Mouse (Mus musculus) CH12.LX (cell line): ENCODE measurements around the gene Tmc7. TPM values are rescaled to one million over a fixed set of nuclear protein-coding genes. Genes with fewer than 3 reads are reported as not detected.

Source experiments
- DNase-seq: peaks from one replicate; pipeline ENCODE4 v3.0.0-alpha.2; 2013; ENCODE audit errors: extremely low read depth
- H3K27ac ChIP-seq: 2 replicates; pipeline ENCODE4 v1.5.1; 2012; ENCODE audit warnings: low read depth, mild to moderate bottlenecking, control low read depth, moderate library complexity; ENCODE audit not compliant: insufficient read depth
- H3K27me3 ChIP-seq: replicated peaks from 2 replicates; pipeline ENCODE3; 2012; ENCODE audit warnings: inconsistent platforms
- H3K36me3 ChIP-seq, 2 experiments: replicated peaks in 1 of 2; 2 replicates each; pipeline versions ENCODE3 to v1.6.1; 2012; ENCODE audit warnings: inconsistent platforms in 1 of 2, low read length in 1 of 2, mild to moderate bottlenecking in 1 of 2, mixed read lengths in 1 of 2, moderate library complexity in 1 of 2; ENCODE audit not compliant: control insufficient read depth in 1 of 2, insufficient read depth in 1 of 2
- H3K4me1 ChIP-seq, 2 experiments: 2 replicates each; pipeline ENCODE4 v1.6.1; 2012; ENCODE audit warnings: inconsistent platforms in 1 of 2, moderate library complexity in 1 of 2; ENCODE audit not compliant: insufficient read depth in 2 of 2, control insufficient read depth in 1 of 2
- H3K4me2 ChIP-seq: 2 replicates; pipeline ENCODE4 v1.6.1; 2012; ENCODE audit warnings: low read depth, mild to moderate bottlenecking, control low read depth; ENCODE audit not compliant: poor library complexity, insufficient read depth, severe bottlenecking
- H3K4me3 ChIP-seq, 3 experiments: fragments of 150-350 bp in 1 of 3; sonication (generic) in 1 of 3; replicated peaks in 1 of 3; 2 replicates each; pipeline versions ENCODE3 to v1.5.1; 2011 to 2012; ENCODE audit warnings: low read depth in 2 of 3, low read length in 2 of 3, mild to moderate bottlenecking in 2 of 3, moderate library complexity in 2 of 3, control low read depth in 1 of 3, improper control_type of control experiment in 1 of 3, inconsistent platforms in 1 of 3, mixed read lengths in 1 of 3; ENCODE audit not compliant: poor library complexity in 1 of 3
- H3K79me2 ChIP-seq: replicated peaks from 2 replicates; pipeline ENCODE4 v1.6.1; 2012; ENCODE audit warnings: mild to moderate bottlenecking, moderate library complexity; ENCODE audit not compliant: control insufficient read depth, poor library complexity, insufficient read depth, severe bottlenecking; ENCODE audit errors: extremely low read depth
- H3K9ac ChIP-seq: 2 replicates; pipeline ENCODE4 v1.6.1; 2012; ENCODE audit warnings: low read depth, mild to moderate bottlenecking, control low read depth, moderate library complexity; ENCODE audit not compliant: insufficient read depth
- H3K9me3 ChIP-seq: replicated peaks from 2 replicates; pipeline ENCODE3; 2012; ENCODE audit warnings: low read length, inconsistent platforms, mixed read lengths
- CHD1 ChIP-seq: IDR thresholded peaks from 2 replicates; pipeline ENCODE4 v1.6.1; 2012; ENCODE audit warnings: low read depth, low read length, improper control_type of control experiment, inconsistent platforms
- CHD2 ChIP-seq: IDR thresholded peaks from 2 replicates; pipeline ENCODE4 v1.6.1; 2011; ENCODE audit warnings: low read length, improper control_type of control experiment
- CTCF ChIP-seq, 2 experiments: IDR thresholded peaks in 1 of 2; conservative IDR thresholded peaks in 1 of 2; 2 replicates each; pipeline ENCODE4 v1.5.1; 2011 to 2012; ENCODE audit warnings: low read depth in 2 of 2, low read length in 2 of 2, improper control_type of control experiment in 1 of 2, inconsistent platforms in 1 of 2, mild to moderate bottlenecking in 1 of 2, moderate library complexity in 1 of 2
- E2F4 ChIP-seq: IDR thresholded peaks from 2 replicates; pipeline ENCODE4 v1.6.1; 2011; ENCODE audit warnings: low read depth, low read length, improper control_type of control experiment; ENCODE audit not compliant: insufficient replicate concordance
- ELF1 ChIP-seq: IDR thresholded peaks from 2 replicates; pipeline ENCODE4 v1.6.1; 2014; ENCODE audit warnings: low read depth, mild to moderate bottlenecking, inconsistent platforms, low read length, improper control_type of control experiment
- EP300 ChIP-seq: IDR thresholded peaks from 2 replicates; pipeline ENCODE4 v1.6.1; 2011; ENCODE audit warnings: low read length, improper control_type of control experiment
- ETS1 ChIP-seq: conservative IDR thresholded peaks from 2 replicates; pipeline ENCODE4 v1.6.1; 2012; ENCODE audit warnings: low read depth, mild to moderate bottlenecking, inconsistent platforms, low read length, improper control_type of control experiment, moderate library complexity
- GABPA ChIP-seq: IDR thresholded peaks from 2 replicates; pipeline ENCODE4 v1.6.1; 2012; ENCODE audit warnings: low read depth, low read length, improper control_type of control experiment, inconsistent platforms; ENCODE audit not compliant: insufficient replicate concordance
- HCFC1 ChIP-seq: IDR thresholded peaks from 2 replicates; pipeline ENCODE4 v1.6.1; 2012; ENCODE audit warnings: low read depth, mild to moderate bottlenecking, inconsistent platforms, low read length, improper control_type of control experiment
- JUN ChIP-seq: IDR thresholded peaks from 2 replicates; pipeline ENCODE4 v1.6.1; 2011; ENCODE audit warnings: low read depth, mild to moderate bottlenecking, low read length, improper control_type of control experiment, moderate library complexity; ENCODE audit not compliant: insufficient read depth
- JUND ChIP-seq: conservative IDR thresholded peaks from 2 replicates; pipeline ENCODE4 v1.6.1; 2011; ENCODE audit warnings: low read depth, low read length, improper control_type of control experiment
- MAFK ChIP-seq: IDR thresholded peaks from 2 replicates; pipeline ENCODE4 v1.6.1; 2011; ENCODE audit warnings: low read length, improper control_type of control experiment; ENCODE audit not compliant: insufficient replicate concordance
- MAX ChIP-seq: IDR thresholded peaks from 2 replicates; pipeline ENCODE4 v1.6.1; 2011; ENCODE audit warnings: low read length, improper control_type of control experiment
- MAZ ChIP-seq: IDR thresholded peaks from 2 replicates; pipeline ENCODE4 v1.6.1; 2012; ENCODE audit warnings: low read depth, mild to moderate bottlenecking, inconsistent platforms, low read length, improper control_type of control experiment, moderate library complexity
- MEF2A ChIP-seq: IDR thresholded peaks from 2 replicates; pipeline ENCODE4 v1.6.1; 2014; ENCODE audit warnings: low read depth, mild to moderate bottlenecking, inconsistent platforms, low read length, improper control_type of control experiment, borderline replicate concordance
- MXI1 ChIP-seq: IDR thresholded peaks from 2 replicates; pipeline ENCODE4 v1.6.1; 2011; ENCODE audit warnings: mild to moderate bottlenecking, low read depth, low read length, improper control_type of control experiment
- MYC ChIP-seq: IDR thresholded peaks from 2 replicates; pipeline ENCODE4 v1.6.1; 2011; ENCODE audit warnings: low read depth, mild to moderate bottlenecking, improper control_type of control experiment, low read length
- NELFE ChIP-seq: IDR thresholded peaks from 2 replicates; pipeline ENCODE4 v1.6.1; 2011; ENCODE audit warnings: low read depth, low read length, improper control_type of control experiment
- NRF1 ChIP-seq: IDR thresholded peaks from 2 replicates; pipeline ENCODE4 v1.6.1; 2014; ENCODE audit warnings: low read depth, mild to moderate bottlenecking, inconsistent platforms, low read length, improper control_type of control experiment, moderate library complexity
- PAX5 ChIP-seq: IDR thresholded peaks from 2 replicates; pipeline ENCODE4 v1.6.1; 2012; ENCODE audit warnings: low read length, inconsistent platforms, mixed read lengths
- POLR2AphosphoS2 ChIP-seq: IDR thresholded peaks from 2 replicates; pipeline ENCODE4 v1.6.1; 2011; ENCODE audit warnings: low read depth, low read length, improper control_type of control experiment
- RAD21 ChIP-seq: IDR thresholded peaks from 2 replicates; pipeline ENCODE4 v1.6.1; 2011; ENCODE audit warnings: low read depth, mild to moderate bottlenecking, low read length, improper control_type of control experiment, moderate library complexity
- RCOR1 ChIP-seq: conservative IDR thresholded peaks from 2 replicates; pipeline ENCODE4 v1.6.1; 2012; ENCODE audit warnings: low read depth, mild to moderate bottlenecking, inconsistent platforms, low read length, improper control_type of control experiment
- SIN3A ChIP-seq: IDR thresholded peaks from 2 replicates; pipeline ENCODE4 v1.6.1; 2012; ENCODE audit warnings: low read length, improper control_type of control experiment, inconsistent platforms
- SMC3 ChIP-seq: IDR thresholded peaks from 2 replicates; pipeline ENCODE4 v1.6.1; 2011; ENCODE audit warnings: low read depth, low read length, improper control_type of control experiment
- UBTF ChIP-seq: IDR thresholded peaks from 2 replicates; pipeline ENCODE4 v1.6.1; 2012; ENCODE audit warnings: low read depth, mild to moderate bottlenecking, inconsistent platforms, low read length, improper control_type of control experiment, moderate library complexity
- USF1 ChIP-seq: IDR thresholded peaks from 2 replicates; pipeline ENCODE4 v1.6.1; 2014; ENCODE audit warnings: low read depth, mild to moderate bottlenecking, inconsistent platforms, low read length, improper control_type of control experiment
- USF2 ChIP-seq: conservative IDR thresholded peaks from 2 replicates; pipeline ENCODE4 v1.6.1; 2011; ENCODE audit warnings: low read depth, low read length, improper control_type of control experiment
- ZC3H11A ChIP-seq: IDR thresholded peaks from 2 replicates; pipeline ENCODE4 v1.6.1; 2012; ENCODE audit warnings: low read depth, mild to moderate bottlenecking, inconsistent platforms, low read length, improper control_type of control experiment
- ZKSCAN1 ChIP-seq: IDR thresholded peaks from 2 replicates; pipeline ENCODE4 v1.6.1; 2012; ENCODE audit warnings: low read depth, inconsistent platforms, low read length, improper control_type of control experiment, borderline replicate concordance
- ZMIZ1 ChIP-seq: IDR thresholded peaks from 2 replicates; pipeline ENCODE4 v1.6.1; 2012; ENCODE audit warnings: low read depth, mild to moderate bottlenecking, inconsistent platforms, low read length, improper control_type of control experiment
- ZNF384 ChIP-seq: IDR thresholded peaks from 2 replicates; pipeline ENCODE4 v1.6.1; 2012; ENCODE audit warnings: low read depth, low read length, improper control_type of control experiment, inconsistent platforms
- dilution Hi-C: fragments of 300-500 bp; cut with MboI; formaldehyde crosslinking; loops from 2 replicates; pipeline ENCODE4 v1.14.3; 2020; ENCODE audit warnings: low sequenced_read_pairs; ENCODE audit not compliant: extremely low pct_unique_long_range_greater_than_20kb, extremely low pct_ligation_motif_present
- in situ Hi-C: fragments of 300-500 bp; cut with MboI; formaldehyde crosslinking; loops from 3 replicates; pipeline ENCODE4 v1.14.3; 2019; ENCODE audit warnings: low sequenced_read_pairs, low pct_ligation_motif_present, low pct_unique_long_range_greater_than_20kb, mixed read lengths
- polyA plus RNA-seq: library from polyadenylated mRNA; unstranded; fragments of >175 nt; gene quantifications from 2 replicates; pipeline ENCODE4 v1.2.1, GENCODE M21; 2012; ENCODE audit warnings: low read depth; ENCODE audit not compliant: insufficient read length
- total RNA-seq, 2 experiments: library from RNA; depleted of rRNA; stranded (reverse); fragments of 300-350 nt in 1 of 2; fragments of >200 nt in 1 of 2; gene quantifications; 2 replicates each; pipeline ENCODE4 v1.2.3; 2012 to 2014

Tmc7 gene
- total and polyA plus RNA-seq, 3 experiments, result 0.13 TPM; not detected in 2

- Histone ChIP-seq H3K27ac (no peak overlapping the region), H3K9me3 (no peaks in the 10 kb centered on the region), H3K4me1 (peaks cover 0 to 13% of the 10 kb centered on the region in 2 experiments; a peak in 2 of 4 replicates), H3K9ac (no peak overlapping the region), H3K79me2 (no peaks in the 10 kb centered on the region), H3K36me3 (peaks cover 0 to 8% of the 10 kb centered on the region in 2 experiments), H3K4me2 (no peak overlapping the region), H3K4me3 (no peak overlapping the region), H3K27me3 (peaks cover 2% of the 10 kb centered on the region)
- TF ChIP-seq JUND (no peak), RAD21 (no peak), USF1 (no peak), JUN (no peak), SIN3A (no peak), CHD1 (no peak), EP300 (no peak), USF2 (no peak), UBTF (no peak), HCFC1 (no peak), MEF2A (no peak), ELF1 (no peak), GABPA (no peak), ZKSCAN1 (no peak), E2F4 (no peak), ZMIZ1 (no peak), MYC (no peak)
- no peak for DNase-seq
- dilution Hi-C loops, result no loop called here
- in situ Hi-C loops, result no loop called here
These were observed 50.2 kb downstream of the Tmc7 start for GRCm38 (mm10) chr7:118534326-118534725.

DNA sequence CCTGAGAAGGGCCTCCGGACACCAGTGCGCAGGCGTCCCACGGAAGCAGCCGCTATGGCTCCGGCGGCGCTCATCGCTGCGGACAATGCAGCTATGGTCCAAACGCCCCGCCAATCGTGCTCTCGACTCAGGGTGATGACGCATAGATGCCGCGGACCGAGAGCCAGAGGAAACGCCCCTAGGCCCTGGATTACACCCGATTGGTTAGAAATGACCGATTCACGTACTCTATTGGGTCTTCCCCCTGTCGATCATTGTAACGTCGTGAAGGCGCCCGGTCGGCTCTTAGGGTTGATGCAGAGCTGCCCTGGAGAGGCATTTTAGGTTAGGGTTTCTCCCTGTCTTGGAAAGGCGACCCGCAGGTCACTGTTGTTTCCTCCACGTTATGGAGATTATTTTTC, 51.4 kb downstream of the Tmc7 start, which contains the start of gene Coq7:
TSS of gene Coq7 (minus strand) at position 179 of the 401 bp plus-strand sequence.
- Histone ChIP-seq H3K79me2 (no peaks in the 10 kb centered on the region), H3K9me3 (no peaks in the 10 kb centered on the region), H3K27ac (peak within 1 kb of the TSS; percentile 89), H3K36me3 (peaks cover 0 to 15% of the 10 kb centered on the region in 2 experiments), H3K4me3 (peak within 1 kb of the TSS; percentile 71 to 91 (median 87)), H3K9ac (peak within 1 kb of the TSS; percentile 90), H3K27me3 (peaks cover 2% of the 10 kb centered on the region), H3K4me1 (peaks cover 0 to 13% of the 10 kb centered on the region in 2 experiments; a peak in 2 of 4 replicates), H3K4me2 (peak within 1 kb of the TSS; percentile 99)
- in situ Hi-C loops, result no loop called here
- peak; percentile 98 for DNase-seq
- dilution Hi-C loops, result no loop called here
- no peak for TF ChIP-seq RCOR1
- no peak for TF ChIP-seq SIN3A
- TF ChIP-seq ETS1, result no peak; the same call in 1 of the 2 replicates
- no peak for TF ChIP-seq MAFK
- TF ChIP-seq ZC3H11A, result no peak
- no peak for TF ChIP-seq ZKSCAN1
- no peak for TF ChIP-seq CTCF (conservative IDR thresholded peaks at IDR 0.05 in 1 of 2, IDR thresholded peaks at IDR 0.05 in 1 of 2; ENCODE audit: low read depth in 2 of 2, low read length in 2 of 2)
- no peak for TF ChIP-seq MAX
- no peak for TF ChIP-seq ZNF384
- TF ChIP-seq NELFE, result peak; percentile 80
- TF ChIP-seq NRF1, result peak; percentile 75
- TF ChIP-seq SMC3, result no peak
- TF ChIP-seq GABPA, result no peak
- TF ChIP-seq E2F4, result no peak
- no peak; the same call in 1 of the 2 replicates for TF ChIP-seq MAZ
- TF ChIP-seq RAD21, result no peak
- no peak for TF ChIP-seq EP300
- no peak; the same call in 1 of the 2 replicates for TF ChIP-seq MXI1
- TF ChIP-seq CHD2, result peak; percentile 94
- no peak for TF ChIP-seq ZMIZ1
- TF ChIP-seq PAX5, result no peak
- TF ChIP-seq UBTF, result no peak
- no peak for TF ChIP-seq POLR2AphosphoS2
- peak; percentile 76 for TF ChIP-seq HCFC1
